In the genomic region with DNA sequence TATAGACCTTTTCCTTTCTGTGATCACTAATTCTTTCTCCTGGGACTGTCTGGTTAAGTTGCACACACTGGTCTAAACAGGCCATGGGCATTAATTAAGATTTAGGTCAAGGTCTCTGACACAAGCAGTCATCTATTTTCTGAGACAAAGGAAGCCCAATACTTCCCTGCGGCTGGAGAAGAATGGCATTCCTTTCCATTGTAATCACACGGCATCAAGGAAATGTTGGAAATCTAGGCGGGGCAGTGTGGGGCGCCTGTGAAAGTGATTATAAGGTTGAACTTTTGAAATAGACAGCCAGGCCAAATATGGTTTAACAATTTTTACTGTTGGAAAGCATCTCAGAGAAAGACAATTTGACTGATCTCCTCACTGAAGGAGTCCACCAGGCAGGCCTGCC, we compare ENCODE assay signal across 14 mouse cellular contexts. TPM values are rescaled to one million over a fixed set of nuclear protein-coding genes. Genes with fewer than 3 reads are reported as not detected.
A peak's percentile ranks its signal among the peaks of the same experiment; 100 is the strongest.
DNase-seq lines count a peak whose midpoint lies in the region; ATAC-seq and TF ChIP-seq lines count a peak whose summit lies in the region.
"Had no signal": no experiment of that assay in that cellular context is flagged by ENCODE, and none has a peak within 500 bp of the region (broad histone marks: within the 10 kb centered on the region; RNA-seq: fewer than 3 reads in every experiment).

No protein-coding gene starts in this region.

- TF ChIP-seq POLR2A in embryonic fibroblast, embryonic 13.5 days (IDR thresholded peaks at IDR 0.05; ENCODE audit: low read depth, low read length), result no peak

- 0 out of 2 replicates have a peak, but pooled peaks have one; percentile 28 for ATAC-seq in intestine, embryonic 15.5 days
- no peak for ATAC-seq in intestine, postnatal 0 days
- no peak for ATAC-seq in forebrain, embryonic 13.5 days
- ATAC-seq: midbrain, embryonic 15.5 days had no signal

- H3K4me3 ChIP-seq in intestine, embryonic 15.5 days (replicated peaks), result no peak overlapping the region
- no peak overlapping the region for H3K4me3 ChIP-seq in intestine, postnatal 0 days (ENCODE audit: low read depth, low read length)
- H3K4me3 ChIP-seq in embryonic fibroblast, embryonic 13.5 days (ENCODE audit: insufficient read depth, low read length), result no peak overlapping the region
- no peak overlapping the region for H3K4me3 ChIP-seq in forebrain, embryonic 13.5 days
- H3K4me3 ChIP-seq: embryonic facial prominence, embryonic 15.5 days; liver, embryonic 13.5 days; midbrain, embryonic 15.5 days; neural tube, embryonic 15.5 days had no signal

- WGBS in intestine, embryonic 15.5 days, result 65% methylated on average over 4 of the region's 4 CpGs
- WGBS in intestine, postnatal 0 days, result 31% methylated on average over 4 of the region's 4 CpGs
- 35% methylated on average over 4 of the region's 4 CpGs for WGBS in forebrain, embryonic 13.5 days

- no peak overlapping the region for H3K9ac ChIP-seq in intestine, embryonic 15.5 days
- no peak overlapping the region for H3K9ac ChIP-seq in intestine, postnatal 0 days (ENCODE audit: low read depth, low read length)
- no peak overlapping the region for H3K9ac ChIP-seq in forebrain, embryonic 13.5 days
- H3K9ac ChIP-seq: embryonic facial prominence, embryonic 15.5 days; liver, embryonic 13.5 days; midbrain, embryonic 15.5 days; neural tube, embryonic 15.5 days had no signal

- H3K27ac ChIP-seq in intestine, embryonic 15.5 days, result no peak overlapping the region
- no peak overlapping the region for H3K27ac ChIP-seq in intestine, postnatal 0 days (ENCODE audit: low read depth, low read length)
- H3K27ac ChIP-seq in embryonic fibroblast, embryonic 13.5 days (ENCODE audit: insufficient read depth, low read length), result peak overlapping the region; percentile 93
- no peak overlapping the region for H3K27ac ChIP-seq in forebrain, embryonic 13.5 days
- H3K27ac ChIP-seq: embryonic facial prominence, embryonic 15.5 days; liver, embryonic 13.5 days; midbrain, embryonic 15.5 days; neural tube, embryonic 15.5 days had no signal

- no peak for TF ChIP-seq CTCF in intestine, postnatal 0 days (IDR thresholded peaks at IDR 0.05; ENCODE audit: low read depth)
- no peak for TF ChIP-seq CTCF in embryonic fibroblast, embryonic 13.5 days (IDR thresholded peaks at IDR 0.05; ENCODE audit: borderline replicate concordance, insufficient read depth, low read length)

- no peaks in the 10 kb centered on the region for H3K9me3 ChIP-seq in intestine, embryonic 15.5 days
- H3K9me3 ChIP-seq in intestine, postnatal 0 days (ENCODE audit: control insufficient read depth), result no peaks in the 10 kb centered on the region
- H3K9me3 ChIP-seq in forebrain, embryonic 13.5 days (replicated peaks), result no peaks in the 10 kb centered on the region
- H3K9me3 ChIP-seq: embryonic facial prominence, embryonic 15.5 days; liver, embryonic 13.5 days; midbrain, embryonic 15.5 days; neural tube, embryonic 15.5 days had no signal

- no peaks in the 10 kb centered on the region for H3K27me3 ChIP-seq in intestine, embryonic 15.5 days (replicated peaks)
- no peaks in the 10 kb centered on the region for H3K27me3 ChIP-seq in intestine, postnatal 0 days (replicated peaks; ENCODE audit: control insufficient read depth, insufficient read depth, low read length)
- H3K27me3 ChIP-seq in forebrain, embryonic 13.5 days, result no peaks in the 10 kb centered on the region
- H3K27me3 ChIP-seq: embryonic facial prominence, embryonic 15.5 days; liver, embryonic 13.5 days; midbrain, embryonic 15.5 days; neural tube, embryonic 15.5 days had no signal

- no peaks in the 10 kb centered on the region for H3K4me1 ChIP-seq in intestine, embryonic 15.5 days (replicated peaks)
- H3K4me1 ChIP-seq in intestine, postnatal 0 days (replicated peaks; ENCODE audit: control insufficient read depth, insufficient read depth, low read length), result no peaks in the 10 kb centered on the region
- peaks cover 4% of the 10 kb centered on the region; the same call in 1 of the 2 replicates for H3K4me1 ChIP-seq in embryonic fibroblast, embryonic 13.5 days (ENCODE audit: control insufficient read depth, insufficient read depth, low read length)
- H3K4me1 ChIP-seq in forebrain, embryonic 13.5 days, result no peaks in the 10 kb centered on the region
- H3K4me1 ChIP-seq: embryonic facial prominence, embryonic 15.5 days; liver, embryonic 13.5 days; midbrain, embryonic 15.5 days; neural tube, embryonic 15.5 days had no signal

- H3K4me2 ChIP-seq in intestine, embryonic 15.5 days (replicated peaks), result no peak overlapping the region
- no peak overlapping the region for H3K4me2 ChIP-seq in intestine, postnatal 0 days (replicated peaks; ENCODE audit: low read depth)
- H3K4me2 ChIP-seq in forebrain, embryonic 13.5 days, result no peak overlapping the region
- H3K4me2 ChIP-seq: embryonic facial prominence, embryonic 15.5 days; liver, embryonic 13.5 days; midbrain, embryonic 15.5 days; neural tube, embryonic 15.5 days had no signal

- H3K36me3 ChIP-seq in intestine, embryonic 15.5 days, result no peaks in the 10 kb centered on the region
- no peaks in the 10 kb centered on the region for H3K36me3 ChIP-seq in intestine, postnatal 0 days (ENCODE audit: control insufficient read depth, insufficient read depth)
- no peaks in the 10 kb centered on the region for H3K36me3 ChIP-seq in forebrain, embryonic 13.5 days (ENCODE audit: poor library complexity, severe bottlenecking)
- H3K36me3 ChIP-seq: embryonic facial prominence, embryonic 15.5 days; liver, embryonic 13.5 days; midbrain, embryonic 15.5 days; neural tube, embryonic 15.5 days had no signal

- peak; percentile 69 for DNase-seq in adrenal gland, adult 2 months
- no peak for DNase-seq in adrenal gland, postnatal 4 days (ENCODE audit: low spot score in 2 of 2)
- peak; percentile 46 to 68 for DNase-seq in kidney, postnatal 36 days
- DNase-seq in ovary, postnatal 10 days (ENCODE audit: low spot score), result no peak
- DNase-seq: cerebellum, adult 2 months; liver, embryonic 13.5 days; right cerebral cortex, postnatal 4 days had no signal

RNA-seq across cellular contexts. Expression of gene Nedd9, which starts 10.9 kb away (rescaled TPM):
- total RNA-seq in adrenal gland, adult 2 months (2021), result 10 to 100 TPM; 23.6 to 31.4 TPM
- polyA plus RNA-seq in adrenal gland, adult 2 months (2012; rRNA removed), result 5.5 and 8.7 TPM in 2 replicates
- 10 to 100 TPM; 31.6 to 37.2 TPM for total RNA-seq in adrenal gland, postnatal 4 days (2021)
- 38.4 and 41.4 TPM in 2 replicates for polyA plus RNA-seq in intestine, embryonic 15.5 days (2015; fragmentation: Nextera tagmentation; extraction: Ambion mirVana)
- polyA plus RNA-seq in intestine, postnatal 0 days (2015; fragmentation: Nextera tagmentation; extraction: Ambion mirVana), result 17.6 and 18.9 TPM in 2 replicates
- polyA plus RNA-seq in embryonic fibroblast, embryonic 13.5 days (2011; ENCODE audit: insufficient read length, low read depth, missing spikeins), result 51.7 and 65.6 TPM in 2 replicates
- polyA plus RNA-seq in forebrain, embryonic 13.5 days (2015; fragmentation: Nextera tagmentation; extraction: Ambion mirVana), result 19.5 and 22.2 TPM in 2 replicates

Comparison
In these comparisons a context has a peak if more than half of its experiments do, and no peak if none do; other contexts are left out.
1. DNase-seq: peak in adrenal gland, adult 2 months (single experiment) and kidney, postnatal 36 days (2 of 2); none in adrenal gland, postnatal 4 days (0 of 2) and ovary, postnatal 10 days (single experiment).